Mouse (Mus musculus) left cerebral cortex, adult 8-10 months (tissue): ENCODE results near the gene Fbxo48. TPM values are rescaled to one million over a fixed set of nuclear protein-coding genes. Genes with fewer than 3 reads are reported as not detected.

Experiments
- DNase-seq, 2 experiments: peaks; one replicate each; pipeline ENCODE4 v3.0.0; 2022; ENCODE audit warnings: low spot score in 2 of 2
- total RNA-seq, 4 experiments: library from RNA; stranded (reverse); gene quantifications; 2 replicates each; pipeline ENCODE4 v1.2.4; 2022

Gene Fbxo48
- total RNA-seq, 4 experiments from 2014 or later = 1.8 to 2.7 (median 2.0) TPM

- DNase-seq = no peak
These were observed 18.5 kb downstream of the Fbxo48 start for GRCm38 (mm10) chr11:16969650-16970049.

GRCm38 (mm10) chr11:16972027-16972426, 20.9 kb downstream of the Fbxo48 start:
- DNase-seq = no peak

GRCm38 (mm10) chr11:16973086-16973485, 21.9 kb downstream of the Fbxo48 start:
- no peak for DNase-seq

GRCm38 (mm10) chr11:16976937-16977336, 25.8 kb downstream of the Fbxo48 start:
- no peak for DNase-seq

GRCm38 (mm10) chr11:16977611-16978010, 26.4 kb downstream of the Fbxo48 start:
- no peak for DNase-seq

- no peak for DNase-seq
These were observed 27.1 kb downstream of the Fbxo48 start for GRCm38 (mm10) chr11:16978161-16978707.

GRCm38 (mm10) chr11:16986550-16987187, 35.5 kb downstream of the Fbxo48 start:
- DNase-seq = no peak

GRCm38 (mm10) chr11:16987745-16988328, 36.7 kb downstream of the Fbxo48 start:
- no peak for DNase-seq

GRCm38 (mm10) chr11:16989885-16990284, 38.7 kb downstream of the Fbxo48 start:
- no peak for DNase-seq

GRCm38 (mm10) chr11:16992880-16993279, 41.7 kb downstream of the Fbxo48 start:
- DNase-seq = no peak

- DNase-seq = no peak
These were observed 45.6 kb downstream of the Fbxo48 start for GRCm38 (mm10) chr11:16996818-16997217.

- DNase-seq = no peak
These were observed 46.3 kb downstream of the Fbxo48 start for GRCm38 (mm10) chr11:16997465-16997864.

GRCm38 (mm10) chr11:16999387-16999786, 48.2 kb downstream of the Fbxo48 start:
- no peak for DNase-seq

GRCm38 (mm10) chr11:16999933-17000332, 48.8 kb downstream of the Fbxo48 start:
- DNase-seq = no peak

- no peak for DNase-seq
These were observed 49.5 kb downstream of the Fbxo48 start for GRCm38 (mm10) chr11:17000353-17001334.

GRCm38 (mm10) chr11:17002739-17003373, 51.7 kb downstream of the Fbxo48 start:
- DNase-seq = no peak

- DNase-seq = no peak
These were observed 52.6 kb downstream of the Fbxo48 start for GRCm38 (mm10) chr11:17003757-17004156.
